Mouse (Mus musculus): ENCODE measurements around the gene Eif6.
A peak's percentile ranks its signal among the peaks of the same experiment; 100 is the strongest.
"Not testable (repeated sequence)": the region's sequence is repeated elsewhere in the genome, so short reads cannot be mapped to it uniquely, and the experiment has no call there.

Eif6 gene

DNA sequence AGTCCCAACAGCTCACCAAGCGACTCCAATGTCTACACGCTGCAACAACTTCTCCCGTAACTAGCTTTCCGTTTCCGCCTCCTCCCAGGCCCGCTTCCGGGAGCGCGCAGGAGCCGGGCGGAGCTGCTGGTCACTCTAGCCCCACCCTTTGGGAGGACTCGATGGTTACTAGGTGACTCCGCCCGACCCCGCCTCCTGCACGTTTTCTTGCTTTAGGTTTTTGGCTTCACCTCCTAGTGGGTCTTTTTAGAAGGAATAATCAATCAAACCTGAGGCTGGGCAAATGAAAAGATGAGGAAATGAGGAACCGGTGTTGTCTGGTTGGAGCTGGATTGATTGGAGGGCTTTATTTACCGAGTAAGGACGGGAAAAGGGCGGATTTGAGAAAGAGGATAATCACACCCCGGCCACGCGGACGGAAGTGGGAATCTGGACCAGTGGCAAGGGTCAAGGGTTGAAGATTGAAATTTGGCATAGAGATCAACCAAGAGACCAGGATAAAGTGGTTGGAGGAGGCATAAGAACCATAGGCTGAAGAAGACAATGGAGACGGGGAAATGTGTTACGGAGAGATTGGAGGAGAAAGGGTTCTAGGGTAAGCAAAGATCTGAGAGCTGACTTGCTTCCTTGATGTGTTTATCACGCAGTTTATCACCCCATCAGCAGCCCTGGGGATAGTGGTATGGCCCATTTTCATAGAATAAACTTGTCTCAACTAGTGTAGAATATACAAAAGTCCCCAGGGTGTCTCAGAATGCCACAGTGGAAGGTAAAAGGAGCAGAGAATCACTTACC, at the start of gene Eif6:
Gene Eif6 (minus strand): TSS at position 296 of the 795 bp plus-strand sequence.
- peak; percentile 94 for DNase-seq (ENCODE audit: extremely low spot score)

DNA sequence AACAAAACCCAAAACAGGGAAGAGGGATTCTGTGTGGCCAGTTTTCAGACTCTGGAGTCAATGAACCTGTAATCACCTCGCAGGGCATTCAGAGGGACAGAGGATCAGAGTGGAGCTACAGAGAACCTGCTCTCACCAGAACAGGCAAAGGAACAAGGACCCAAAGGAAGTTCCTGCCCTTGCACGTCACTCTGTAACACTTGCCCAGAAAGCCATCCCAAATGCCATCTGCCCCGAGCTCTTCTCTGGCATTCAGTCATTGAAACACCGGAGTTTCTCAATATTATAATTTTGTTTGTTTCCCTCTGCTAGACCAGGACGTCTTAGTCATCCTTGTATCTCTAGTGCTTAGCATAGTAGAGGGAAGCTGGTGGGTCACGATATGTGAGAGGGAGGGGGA, 46.9 kb upstream of the Eif6 start:
- no peak for DNase-seq (ENCODE audit: extremely low spot score)

DNA sequence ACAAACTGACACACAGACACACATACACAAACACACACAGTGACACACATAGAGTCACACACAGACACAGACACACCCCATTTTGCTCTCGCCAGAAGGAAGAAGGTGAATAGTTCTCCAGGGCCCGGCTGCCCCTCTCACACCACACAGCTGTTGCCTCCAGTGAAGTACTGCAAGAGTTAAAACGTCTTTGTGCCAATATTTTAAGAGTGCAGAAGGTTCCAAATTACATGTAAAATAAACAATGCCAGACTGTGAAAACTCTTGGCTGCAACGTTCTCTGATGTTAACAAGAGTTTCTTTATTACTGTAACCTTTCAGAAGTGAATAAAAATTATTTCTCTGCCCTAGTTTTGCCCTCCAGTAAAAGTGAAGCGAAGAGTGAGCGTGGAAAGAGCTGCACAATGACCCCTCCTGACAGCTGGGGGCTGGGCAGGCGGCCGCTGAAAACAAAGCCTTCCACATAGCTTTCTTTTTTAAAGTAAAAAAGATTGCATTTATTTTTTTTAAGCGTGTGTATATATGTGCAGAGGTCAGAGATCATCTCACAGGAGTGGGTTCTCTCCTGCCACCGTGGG, 46.3 kb upstream of the Eif6 start:
- no peak for DNase-seq (ENCODE audit: extremely low spot score)

DNA sequence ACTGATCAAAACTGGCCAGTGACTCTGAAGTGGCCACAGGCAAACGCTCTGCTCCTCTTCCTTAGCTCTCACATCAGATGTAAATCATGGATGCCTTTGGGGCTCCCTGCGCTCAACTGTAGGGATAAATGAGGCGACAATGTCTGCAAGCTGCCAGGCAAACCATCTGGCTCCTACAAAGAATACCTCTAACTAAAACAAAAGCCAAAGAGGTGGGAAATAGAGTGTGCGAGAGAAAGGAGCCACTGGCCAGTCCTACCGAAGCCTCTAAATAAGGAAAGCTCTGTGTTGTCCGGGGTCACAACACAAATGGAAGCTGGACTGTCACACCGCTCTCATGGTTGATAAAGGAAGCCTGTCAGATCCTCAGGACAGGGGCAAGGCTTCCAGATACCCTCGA, 45.8 kb upstream of the Eif6 start:
- DNase-seq (ENCODE audit: extremely low spot score) = no peak

DNA sequence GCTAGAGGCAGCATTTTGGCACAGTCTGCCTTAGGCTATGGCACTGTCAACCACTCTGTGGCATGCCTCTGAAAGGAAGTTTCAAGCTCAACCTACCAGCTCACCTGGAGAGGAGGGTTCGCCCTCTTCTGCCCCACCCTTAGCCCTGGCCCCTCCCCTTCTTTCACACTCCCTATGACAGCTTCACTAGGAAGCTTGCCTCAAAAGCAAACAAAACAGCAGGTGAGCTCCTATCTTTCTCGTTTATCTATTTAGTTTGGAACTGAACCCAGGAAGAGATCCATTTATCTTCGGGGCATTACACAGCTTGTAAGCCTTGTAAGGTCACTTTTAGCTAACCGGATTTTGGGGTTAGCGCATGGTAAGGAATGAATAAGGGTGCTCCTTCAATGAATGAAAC, 43.0 kb upstream of the Eif6 start:
- DNase-seq (ENCODE audit: extremely low spot score) = no peak

DNA sequence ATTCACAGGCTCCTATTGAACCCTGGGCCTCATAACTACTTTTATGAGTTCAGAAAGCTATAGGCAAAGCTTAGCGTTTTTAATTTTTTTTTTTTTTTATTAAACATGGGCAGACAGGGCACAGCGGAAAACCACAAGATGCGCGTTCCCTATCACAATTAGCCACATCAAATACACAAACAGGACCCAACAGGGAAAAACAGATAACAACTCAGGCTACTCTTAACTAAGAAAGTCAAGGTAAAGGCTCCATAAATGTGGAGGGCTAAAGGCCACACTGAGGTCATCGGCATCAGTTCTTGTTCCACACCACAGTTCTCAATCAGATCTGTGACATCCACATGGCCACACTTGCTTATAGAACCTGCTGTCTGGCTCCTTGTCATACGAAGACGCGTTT, 41.6 kb upstream of the Eif6 start:
- DNase-seq (ENCODE audit: extremely low spot score) = no peak

DNA sequence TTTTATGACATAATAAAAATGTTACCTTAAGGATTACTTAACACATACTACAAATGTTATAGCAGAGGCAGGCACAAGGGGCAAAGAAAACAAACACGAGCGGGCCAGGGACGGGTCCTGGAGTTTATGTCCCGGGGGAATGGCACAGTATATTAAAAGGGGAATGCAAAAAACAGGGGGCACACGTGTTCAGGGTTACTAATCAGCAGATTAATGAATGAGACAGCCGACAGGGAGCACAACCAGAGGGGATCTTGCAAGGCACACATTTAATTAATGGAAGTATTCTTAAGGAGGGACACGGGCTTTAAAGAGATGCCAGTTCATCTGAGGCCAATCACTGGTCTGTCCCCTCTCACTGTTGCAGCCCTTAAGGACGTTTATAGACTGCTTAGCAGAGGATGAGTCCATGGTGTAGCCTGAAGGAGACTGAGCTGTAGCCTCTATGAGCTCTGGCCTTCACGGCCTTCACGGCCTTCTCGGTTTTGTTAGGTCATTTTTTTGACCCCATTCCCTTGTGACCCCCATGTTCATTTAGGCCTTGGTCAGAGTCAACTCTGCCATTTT, 36.7 kb upstream of the Eif6 start:
- DNase-seq (ENCODE audit: extremely low spot score) = no peak

DNA sequence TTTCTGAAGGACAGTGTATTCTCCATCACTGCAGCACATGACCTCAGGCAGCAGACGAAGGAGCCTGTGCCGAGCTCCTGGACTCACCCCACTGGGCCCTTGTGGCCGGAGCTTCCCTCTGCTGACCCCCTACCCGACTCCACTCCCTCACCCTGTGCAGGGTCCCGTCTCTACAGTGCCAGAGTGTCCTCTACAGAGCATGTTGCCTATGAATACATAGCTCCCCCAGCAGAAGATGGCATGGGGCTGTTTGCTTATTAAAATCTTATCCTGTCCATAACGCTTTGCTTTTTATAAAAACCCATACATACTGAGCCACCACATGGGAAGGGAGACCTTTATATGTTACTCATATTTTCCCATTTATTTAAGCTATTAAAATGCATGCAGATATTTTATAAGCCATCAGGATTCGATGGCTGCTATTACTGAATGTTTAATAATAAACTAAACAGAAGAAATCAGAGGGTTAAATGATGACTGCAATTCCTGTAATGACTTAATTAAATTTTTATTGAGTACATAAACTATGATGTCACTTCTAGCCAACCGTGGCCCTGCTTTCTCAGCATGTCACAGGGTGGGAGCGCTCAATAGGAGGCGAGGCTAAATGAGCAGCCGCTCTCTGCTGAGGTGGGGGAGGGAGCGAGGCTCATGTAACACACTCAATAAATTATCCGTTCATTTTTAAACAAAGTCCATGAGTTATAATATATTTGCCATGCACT, 36.0 kb upstream of the Eif6 start:
- DNase-seq (ENCODE audit: extremely low spot score) = no peak

DNA sequence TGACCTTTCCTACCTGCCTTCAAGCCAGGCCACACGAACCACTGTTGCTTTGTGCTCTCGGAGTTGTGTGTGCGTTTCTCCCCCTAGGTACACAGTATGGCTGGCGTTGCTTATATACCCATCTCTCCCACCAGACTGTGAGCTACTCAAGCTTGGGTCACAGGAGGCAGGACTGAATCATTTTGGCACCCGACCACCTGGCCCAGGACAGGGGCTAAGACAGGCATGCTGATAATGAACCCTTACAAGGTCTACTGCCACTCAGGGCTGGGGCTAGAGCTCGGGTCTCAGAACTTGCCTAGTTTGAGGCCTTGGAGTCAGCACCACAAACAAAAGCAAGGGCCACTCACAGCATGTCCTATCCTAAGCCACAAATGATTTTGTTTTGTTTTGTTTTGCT, 34.9 kb upstream of the Eif6 start:
- no peak for DNase-seq (ENCODE audit: extremely low spot score)

DNA sequence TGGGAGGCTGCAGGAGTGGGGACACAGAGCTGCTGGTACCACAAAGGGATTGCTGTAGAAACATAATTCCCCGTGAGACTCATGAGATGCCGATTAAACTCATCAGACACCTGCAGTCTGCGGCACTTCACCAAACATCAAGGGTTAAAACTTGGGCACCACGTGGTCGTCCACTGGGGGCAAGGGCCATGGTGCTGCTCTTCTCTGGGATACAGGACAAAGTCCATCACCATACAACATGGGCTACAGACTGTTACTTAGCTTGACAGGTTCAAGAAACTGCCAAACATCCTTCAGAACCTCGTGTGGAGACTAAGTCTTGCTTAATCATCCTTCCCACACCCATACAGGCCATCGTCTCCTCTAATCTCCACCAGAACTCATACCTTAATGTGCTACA, 33.4 kb upstream of the Eif6 start:
- DNase-seq (ENCODE audit: extremely low spot score) = no peak

DNA sequence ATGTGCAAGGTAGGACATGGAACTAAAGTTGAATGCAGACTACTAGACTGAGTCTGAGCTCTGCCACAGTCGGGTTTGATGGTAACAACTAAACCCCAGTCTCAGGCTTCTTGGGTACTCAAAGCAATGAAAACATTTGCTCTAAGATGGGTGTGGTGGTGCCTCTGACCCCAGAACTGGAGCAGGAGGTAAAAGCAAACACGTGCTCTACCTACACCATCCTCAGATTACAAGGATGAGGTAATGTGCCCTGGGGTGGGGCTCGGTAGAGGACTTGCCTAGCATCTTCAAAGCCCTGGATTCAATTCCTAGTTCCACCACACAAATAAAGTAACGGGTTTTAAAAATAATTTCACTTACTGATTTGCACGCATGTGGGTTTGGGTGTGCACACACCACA, 25.8 kb upstream of the Eif6 start:
- DNase-seq (ENCODE audit: extremely low spot score) = no peak

DNA sequence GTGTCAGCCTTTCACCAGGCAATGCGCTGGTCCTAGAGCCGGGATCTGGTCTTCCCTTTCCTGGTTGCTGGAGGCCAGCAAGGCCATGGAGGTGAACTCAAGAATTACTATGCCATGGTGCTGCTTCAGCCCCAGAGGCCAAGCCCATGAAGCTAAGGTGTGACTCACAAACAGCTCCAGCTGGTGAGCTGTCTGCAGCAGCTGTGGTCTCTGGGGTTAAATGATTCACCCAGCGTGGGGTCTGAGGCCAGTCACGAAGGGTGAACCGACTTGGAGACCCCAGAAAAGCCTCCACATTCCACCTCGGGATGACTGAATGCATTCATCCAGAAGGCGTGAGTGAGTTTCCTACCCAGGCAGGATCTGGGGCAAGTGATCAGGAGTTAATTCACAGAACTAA, 23.4 kb upstream of the Eif6 start:
- DNase-seq (ENCODE audit: extremely low spot score) = no peak

DNA sequence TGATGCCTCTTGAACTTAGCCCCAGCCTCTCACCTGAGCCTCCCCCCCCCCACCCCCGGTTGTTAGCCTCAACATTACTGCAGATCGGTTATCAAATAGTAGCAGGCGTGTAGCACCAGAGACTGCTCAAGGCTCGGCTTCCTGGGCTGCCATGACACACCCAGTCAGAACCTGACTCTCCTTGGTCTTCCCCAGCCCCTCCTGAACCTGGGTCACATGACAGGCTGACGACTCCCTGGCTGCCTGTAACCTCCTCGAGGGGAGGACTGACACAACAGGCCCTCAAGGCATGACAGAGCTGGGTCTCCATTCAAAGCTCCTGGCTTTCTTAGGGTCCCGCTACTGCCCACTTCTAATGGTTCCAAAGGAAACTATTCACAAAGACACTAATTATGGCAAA, 22.7 kb upstream of the Eif6 start:
- DNase-seq (ENCODE audit: extremely low spot score) = no peak

DNA sequence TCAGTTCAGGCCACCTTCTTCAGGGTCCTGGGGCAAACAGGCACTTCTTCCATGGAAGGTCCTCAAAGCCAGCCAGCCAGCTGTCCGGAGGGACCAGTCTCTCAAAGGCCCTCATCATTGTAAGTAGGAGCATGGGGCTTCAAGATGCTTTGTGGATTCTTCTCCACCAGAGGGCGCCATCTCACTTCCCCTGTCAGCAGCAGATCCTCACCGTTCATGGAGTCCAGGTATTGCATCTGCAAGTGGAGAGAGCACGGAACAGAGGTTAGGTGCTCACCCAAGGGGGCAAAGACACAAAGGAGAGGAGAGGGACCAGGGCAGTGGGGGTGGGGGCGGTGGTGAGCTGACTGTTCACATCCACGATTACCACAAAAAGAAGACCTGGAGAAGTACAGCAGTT, 21.6 kb upstream of the Eif6 start:
- DNase-seq (ENCODE audit: extremely low spot score) = peak; percentile 72

DNA sequence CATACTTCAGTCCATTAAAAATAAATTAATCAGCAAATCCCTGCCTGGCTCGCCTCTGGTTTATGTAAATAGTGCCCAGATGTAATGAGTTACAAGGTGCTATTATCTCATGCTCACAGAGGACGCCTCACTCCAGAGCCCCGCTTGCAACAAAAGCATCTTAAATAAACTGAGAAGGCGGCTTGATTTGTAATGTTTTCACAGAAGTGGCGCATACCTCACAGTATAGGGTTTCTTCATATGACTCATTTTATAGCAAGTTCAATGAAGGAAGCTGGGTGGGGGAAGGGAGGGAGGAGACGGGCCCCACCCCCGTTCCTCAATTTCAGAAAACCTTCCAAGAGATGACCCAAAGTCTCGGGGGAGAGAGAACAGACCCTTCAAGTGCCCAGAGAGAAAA, 20.2 kb upstream of the Eif6 start:
- DNase-seq (ENCODE audit: extremely low spot score) = no peak

DNA sequence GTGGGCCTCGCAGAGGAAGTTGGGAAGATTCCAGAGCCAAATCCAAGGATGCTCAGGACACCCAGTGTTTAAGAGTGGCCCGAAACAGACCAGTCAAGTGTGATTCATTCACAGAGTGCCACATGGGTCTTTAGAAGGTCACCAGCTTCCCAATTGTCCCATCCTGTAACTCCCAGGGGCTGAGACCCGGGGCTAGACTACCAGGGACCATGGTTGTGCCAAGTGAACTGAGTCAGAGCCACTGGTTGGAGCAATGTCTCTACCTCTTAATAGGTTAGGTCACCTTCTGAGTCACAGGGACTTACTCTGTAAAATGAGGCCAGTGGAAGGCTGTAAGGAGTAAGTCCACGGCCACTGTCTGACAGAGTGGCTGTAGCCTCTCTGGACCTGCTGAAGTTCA, 12.2 kb upstream of the Eif6 start:
- no peak for DNase-seq (ENCODE audit: extremely low spot score)

DNA sequence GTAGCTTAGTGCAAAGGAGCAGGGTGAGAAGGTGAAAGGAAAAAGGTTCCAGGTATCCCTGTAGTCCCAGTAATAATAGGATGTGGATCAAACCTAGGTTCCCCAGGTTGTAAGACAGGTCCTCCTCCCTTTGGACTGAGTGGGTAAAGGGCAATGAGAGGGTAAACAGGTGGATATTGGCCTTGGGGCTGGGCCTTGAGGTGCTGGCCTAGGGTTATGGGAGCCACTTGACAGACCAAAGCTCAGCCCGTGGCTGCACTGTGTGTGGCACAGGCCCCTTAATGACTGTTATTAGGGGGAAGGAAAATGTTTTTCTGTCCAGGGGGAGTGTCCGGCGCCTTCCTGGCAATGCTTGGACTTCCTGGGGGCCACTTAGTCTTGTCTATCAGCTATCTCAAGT, 11.2 kb upstream of the Eif6 start:
- no peak for DNase-seq (ENCODE audit: extremely low spot score)

DNA sequence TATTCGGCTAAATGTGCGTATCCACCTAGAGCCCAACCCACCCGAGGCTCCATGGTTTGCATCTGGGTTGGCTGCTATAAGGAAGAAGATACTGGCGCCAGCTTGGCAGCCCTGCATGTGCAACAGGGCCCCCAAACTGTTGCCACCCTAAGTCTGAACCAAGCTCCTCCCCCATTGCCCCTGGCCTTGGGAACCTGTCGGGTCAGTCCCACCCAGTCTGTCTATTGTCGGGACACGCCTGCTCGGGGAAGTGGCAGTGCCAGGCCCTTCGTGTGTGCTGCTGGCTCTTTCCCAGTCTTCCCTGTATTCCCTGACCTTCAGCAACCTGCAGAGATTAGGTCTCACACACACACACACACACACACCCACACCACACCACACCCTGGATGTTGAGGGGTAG, 8.0 kb upstream of the Eif6 start, which contains the start of gene Fam83c:
Gene Fam83c (minus strand): TSS at position 123 of the 400 bp plus-strand sequence.
- DNase-seq (ENCODE audit: extremely low spot score) = no peak

DNA sequence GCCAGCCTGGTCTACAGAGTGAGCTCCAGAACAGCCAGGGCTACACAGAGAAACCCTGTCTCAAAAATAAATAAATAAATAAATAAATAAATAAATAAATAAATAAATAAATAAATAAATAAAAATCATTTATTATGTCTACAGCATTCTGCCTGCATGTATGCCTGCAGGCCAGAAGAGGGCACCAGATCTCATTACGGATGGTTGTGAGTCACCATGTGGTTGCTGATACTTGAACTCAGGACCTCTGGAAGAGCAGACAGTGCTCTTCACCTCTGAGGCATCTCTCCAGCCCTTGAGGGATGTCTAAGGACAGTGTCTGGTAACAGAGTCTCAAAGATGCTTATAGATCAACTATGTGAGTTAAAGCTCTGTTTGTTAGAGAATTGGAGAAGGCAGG, 5.4 kb upstream of the Eif6 start:
- DNase-seq (ENCODE audit: extremely low spot score) = not testable (repeated sequence)

DNA sequence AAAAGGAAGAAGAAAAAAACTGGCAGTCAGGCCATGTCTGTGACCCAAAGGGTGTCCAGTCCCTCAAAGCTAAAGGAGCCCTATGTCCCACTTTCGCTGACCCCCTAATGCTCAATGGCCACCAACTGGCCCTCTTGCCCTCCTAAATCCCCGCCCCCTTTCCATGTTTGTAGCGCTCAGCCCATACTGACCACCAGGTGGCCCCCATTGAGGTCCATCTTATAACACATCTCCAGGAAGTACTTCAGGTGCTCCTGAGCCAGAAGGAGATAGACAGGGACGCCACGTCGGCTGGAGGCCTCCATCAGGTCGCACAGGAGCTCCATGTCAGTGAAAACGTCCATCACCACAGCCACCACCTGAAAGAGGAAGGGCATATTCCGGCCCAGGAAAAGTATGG, 4.6 kb upstream of the Eif6 start:
- no peak for DNase-seq (ENCODE audit: extremely low spot score)

DNA sequence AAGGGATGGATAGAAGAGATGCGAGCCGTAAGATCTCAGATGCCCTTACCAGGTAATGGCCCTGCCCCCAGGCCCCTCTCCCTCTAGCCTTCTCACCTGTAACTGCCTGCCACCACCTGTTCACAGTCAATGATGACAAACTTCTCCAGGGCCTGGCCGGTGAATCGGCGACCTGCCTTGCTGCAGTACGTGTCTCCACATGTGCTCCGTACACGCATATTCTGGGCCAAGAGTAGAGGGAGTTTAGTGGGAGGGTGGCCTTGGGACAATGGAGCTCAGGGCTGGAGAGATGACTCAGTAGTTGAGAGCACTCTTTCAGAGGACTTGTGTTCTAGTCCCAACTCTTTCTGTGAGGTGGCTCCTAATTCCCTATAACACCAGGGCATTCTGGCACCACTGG, 4.1 kb upstream of the Eif6 start:
- DNase-seq (ENCODE audit: extremely low spot score) = no peak

DNA sequence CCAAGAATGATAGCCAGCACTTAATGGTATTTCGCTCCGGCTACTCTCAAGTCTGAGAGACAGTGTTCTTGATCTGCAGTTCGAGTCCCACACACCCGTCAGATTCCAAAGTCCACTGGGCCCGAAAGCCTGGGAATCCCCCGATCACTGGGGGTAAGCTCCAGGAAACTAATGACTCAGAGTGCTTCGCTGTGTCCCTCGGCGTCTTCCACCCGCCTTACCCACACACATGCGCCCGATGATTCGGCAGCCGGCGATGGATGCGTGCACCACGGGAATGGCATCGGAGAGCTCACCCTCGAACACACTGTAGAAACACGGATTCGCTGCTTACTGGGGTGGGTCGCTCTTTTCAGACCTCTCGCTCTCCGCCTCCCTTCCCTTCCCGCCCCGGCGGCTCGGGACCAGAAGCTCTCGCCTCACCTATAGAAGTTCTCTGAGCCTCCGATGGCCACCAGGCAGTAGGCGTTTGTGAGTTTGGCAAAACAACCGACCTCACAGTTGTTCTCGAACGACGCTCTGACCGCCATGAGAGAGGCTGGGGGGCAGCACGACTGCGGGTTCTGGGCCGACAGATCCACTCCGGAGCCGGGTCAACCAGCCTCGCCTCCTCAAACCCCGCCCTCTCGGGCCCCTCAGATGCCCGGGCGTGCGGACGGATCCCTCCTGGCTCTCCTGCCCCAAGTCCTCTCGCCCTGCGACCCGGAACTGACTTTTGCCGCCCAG, 658 bp downstream of the Eif6 start:
- no peak for DNase-seq (ENCODE audit: extremely low spot score)

All from embryo, embryonic 9.5 days (tissue).